Mouse (Mus musculus) layer of hippocampus, adult 18-20 months (tissue): Measurements from ENCODE around the gene Atp6v0b. TPM values are rescaled to one million over a fixed set of nuclear protein-coding genes. Genes with fewer than 3 reads are reported as not detected.

Experiments used
- DNase-seq, 2 experiments: peaks; one replicate each; pipeline ENCODE4 v3.0.0; 2022; ENCODE audit warnings: low spot score in 2 of 2
- total RNA-seq, 2 experiments: library from RNA; stranded (reverse); gene quantifications; 2 replicates each; pipeline ENCODE4 v1.2.3; 2021

Atp6v0b gene
- total RNA-seq, 2 experiments from 2014 or later = 398 to 399 TPM

GRCm38 (mm10) chr4:117912131-117912561 lies 25.0 kb upstream of the Atp6v0b start:
- DNase-seq = no peak

DNA sequence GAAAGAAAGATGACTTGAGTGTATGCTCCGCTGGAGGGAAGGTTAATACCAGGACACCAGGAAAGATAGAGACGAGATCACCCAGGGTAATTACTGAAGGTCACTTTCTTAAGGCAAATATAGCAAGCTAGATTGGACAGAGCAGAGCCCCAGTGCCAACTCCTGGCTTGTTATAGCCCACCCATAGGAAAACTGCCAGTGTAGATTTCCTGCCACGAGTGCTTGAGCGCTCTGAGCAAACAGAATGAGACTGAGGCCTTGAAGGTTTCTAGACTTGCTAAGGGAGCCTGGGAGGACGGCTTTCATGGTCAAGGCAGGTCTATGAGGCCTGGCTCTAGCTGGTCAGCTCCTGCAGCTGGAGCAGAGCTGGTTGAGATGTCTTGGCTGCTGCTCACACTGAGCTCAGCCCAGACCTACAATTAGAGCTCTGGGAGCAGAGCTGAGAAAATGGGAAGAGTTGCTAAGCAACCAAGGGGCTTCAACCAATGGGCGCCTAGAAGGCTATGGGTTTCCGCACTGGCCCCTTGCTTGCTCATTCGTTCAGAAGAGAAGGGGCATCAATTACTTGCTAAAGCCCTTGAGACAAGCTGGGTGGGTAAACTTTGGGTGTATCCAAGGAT lies 21.8 kb upstream of the Atp6v0b start:
- no peak for DNase-seq

GRCm38 (mm10) chr4:117906196-117906595 lies 19.1 kb upstream of the Atp6v0b start:
- no peak for DNase-seq

DNA sequence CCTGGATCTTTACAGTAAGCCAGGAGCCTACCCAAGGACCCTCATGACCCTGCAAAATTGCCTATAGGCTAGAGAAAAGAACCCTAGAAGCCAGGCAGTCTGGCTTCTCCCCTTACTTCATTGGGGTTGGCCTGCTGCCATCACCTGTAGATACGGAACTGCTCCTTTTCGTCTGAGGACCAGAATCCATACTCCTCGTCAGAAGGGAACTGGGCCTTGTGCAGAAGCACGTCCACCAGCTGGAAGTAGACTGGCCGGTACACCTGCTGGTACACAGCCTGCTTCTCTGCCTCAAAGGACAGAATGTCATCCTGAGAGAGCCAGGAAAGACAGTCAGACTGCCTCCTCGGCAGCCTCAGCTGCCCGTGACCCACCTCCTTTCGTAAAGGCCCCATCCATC lies 17.6 kb upstream of the Atp6v0b start:
- DNase-seq = no peak

DNA sequence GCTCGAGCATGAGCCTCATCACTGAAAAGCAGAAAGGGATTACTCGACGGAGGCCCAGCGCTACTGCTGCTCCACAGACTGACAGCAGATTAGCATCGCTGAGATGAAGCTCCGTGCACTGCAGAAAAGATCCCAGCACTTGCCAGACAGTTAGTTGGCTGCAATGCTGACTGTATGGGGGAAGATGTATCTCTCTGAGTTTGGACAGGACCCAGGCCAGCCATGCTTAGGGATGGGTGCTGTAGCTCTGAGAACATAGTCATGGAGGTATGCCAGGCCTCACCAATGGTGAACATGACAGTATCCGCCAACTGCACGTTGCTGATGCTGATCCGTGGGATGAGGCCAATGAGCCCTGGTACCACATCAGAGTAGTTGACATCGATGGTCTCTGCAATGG lies 17.0 kb upstream of the Atp6v0b start:
- peak; percentile 62 to 78 for DNase-seq

- DNase-seq = no peak
Observed at GRCm38 (mm10) chr4:117898111-117898510, 11.0 kb upstream of the Atp6v0b start.

GRCm38 (mm10) chr4:117896031-117896430 lies 8.9 kb upstream of the Atp6v0b start:
- no peak for DNase-seq

DNA sequence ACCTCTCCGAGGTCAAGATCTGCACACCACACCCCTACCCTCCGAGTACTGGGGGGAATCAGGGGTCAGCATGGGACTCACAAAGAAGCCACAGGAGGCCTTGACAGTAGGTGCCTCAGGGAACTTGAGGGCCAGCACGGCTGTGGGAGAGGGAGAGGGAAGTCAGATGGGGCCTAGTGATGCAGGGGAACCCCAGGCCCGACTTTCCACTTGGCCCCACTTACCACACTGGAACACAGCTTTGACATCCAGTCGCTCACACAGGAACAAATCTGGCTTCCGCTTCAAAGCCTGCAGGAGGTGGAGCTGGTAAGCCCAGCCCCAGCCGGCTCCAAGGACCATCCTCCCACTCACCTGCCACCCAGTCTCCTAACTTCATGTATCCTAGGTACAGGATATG lies 8.2 kb upstream of the Atp6v0b start:
- no peak for DNase-seq

DNA sequence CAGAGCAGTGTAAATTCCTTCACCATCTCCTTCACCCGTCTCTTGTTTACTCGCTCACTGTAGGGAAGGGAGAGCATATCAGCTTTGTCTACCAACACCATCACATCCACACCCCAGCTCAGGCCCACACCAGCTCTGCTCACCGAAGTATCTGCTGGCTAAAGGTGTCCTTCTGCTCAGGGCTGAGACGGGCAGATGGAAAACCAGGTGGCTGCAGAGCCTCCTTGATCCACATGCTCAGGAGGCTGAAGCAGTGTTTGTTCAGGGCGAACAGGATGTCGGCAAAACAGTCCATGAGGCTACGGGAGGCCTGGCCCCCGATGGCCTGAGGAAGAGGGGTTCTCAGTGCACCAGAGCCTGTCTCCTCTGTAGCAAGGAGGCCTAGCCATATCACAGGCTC lies 7.5 kb upstream of the Atp6v0b start:
- no peak for DNase-seq

DNA sequence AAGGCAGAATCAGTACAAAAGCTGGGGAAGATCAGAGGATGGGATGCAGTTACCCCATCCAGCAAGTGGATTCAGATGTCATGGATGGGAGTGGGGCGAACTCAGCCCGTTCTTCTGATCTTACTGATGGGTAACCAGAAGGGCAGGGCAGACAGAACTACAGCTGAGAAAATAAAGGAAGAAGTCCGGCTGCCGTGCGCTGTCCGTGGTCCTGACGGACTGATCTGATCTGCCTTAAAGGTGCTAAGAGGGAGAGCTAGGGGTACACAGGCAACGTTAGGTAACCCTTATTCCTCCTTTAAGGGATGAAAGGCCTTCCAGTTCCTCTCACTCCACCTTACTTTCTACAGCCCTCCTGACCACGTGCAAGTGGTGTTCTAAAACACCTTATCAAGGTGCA lies 6.2 kb upstream of the Atp6v0b start:
- DNase-seq = no peak

GRCm38 (mm10) chr4:117891738-117892161 lies 4.6 kb upstream of the Atp6v0b start, which contains the start of gene Dph2:
Dph2 (minus strand) TSS chr4:117892032.
- DNase-seq = peak; percentile 77 to 91

- DNase-seq = no peak
Observed at GRCm38 (mm10) chr4:117890750-117891149, 3.6 kb upstream of the Atp6v0b start.

DNA sequence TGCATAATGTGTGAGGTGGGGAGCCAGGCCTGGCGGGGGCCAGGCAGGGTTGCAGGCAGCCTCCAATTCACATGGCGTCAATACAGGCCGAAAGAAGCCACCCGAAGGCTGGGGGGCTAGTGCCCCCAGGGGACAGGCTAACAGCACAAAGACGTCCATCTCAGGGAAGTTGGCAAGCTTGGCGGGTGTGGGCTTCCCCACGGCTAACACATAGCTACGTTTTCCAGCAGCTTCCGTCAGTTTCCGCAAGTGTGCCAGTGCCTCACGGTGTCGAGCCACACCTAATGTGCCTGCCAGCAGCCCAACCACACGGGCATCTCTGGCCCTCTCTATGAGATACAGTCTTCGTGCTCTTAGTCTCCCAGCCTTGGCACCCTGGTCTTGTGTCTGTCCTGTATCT lies 2.9 kb upstream of the Atp6v0b start:
- no peak for DNase-seq

GRCm38 (mm10) chr4:117889471-117889870 lies 2.3 kb upstream of the Atp6v0b start:
- DNase-seq = no peak

DNA sequence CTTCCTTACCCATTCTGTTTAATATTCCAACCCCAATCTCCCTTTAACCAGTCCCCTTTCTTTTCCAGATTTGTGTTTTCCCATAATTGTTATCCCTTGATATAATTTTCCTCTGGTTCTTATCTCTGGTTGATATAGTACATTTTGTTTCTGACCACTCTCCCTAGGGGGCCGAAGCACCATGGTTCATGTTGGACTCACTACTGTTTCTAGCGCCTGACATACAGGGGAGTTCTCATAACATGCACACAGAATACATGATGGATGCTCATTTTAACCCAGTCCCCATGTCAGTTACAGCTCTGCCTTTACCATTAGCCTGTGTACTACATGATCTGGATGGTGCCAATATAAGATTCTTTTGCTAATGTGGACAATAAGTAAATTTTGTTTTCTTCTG lies 787 bp upstream of the Atp6v0b start:
- no peak for DNase-seq

- DNase-seq = no peak
Observed at GRCm38 (mm10) chr4:117886644-117887043, 489 bp downstream of the Atp6v0b start.

DNA sequence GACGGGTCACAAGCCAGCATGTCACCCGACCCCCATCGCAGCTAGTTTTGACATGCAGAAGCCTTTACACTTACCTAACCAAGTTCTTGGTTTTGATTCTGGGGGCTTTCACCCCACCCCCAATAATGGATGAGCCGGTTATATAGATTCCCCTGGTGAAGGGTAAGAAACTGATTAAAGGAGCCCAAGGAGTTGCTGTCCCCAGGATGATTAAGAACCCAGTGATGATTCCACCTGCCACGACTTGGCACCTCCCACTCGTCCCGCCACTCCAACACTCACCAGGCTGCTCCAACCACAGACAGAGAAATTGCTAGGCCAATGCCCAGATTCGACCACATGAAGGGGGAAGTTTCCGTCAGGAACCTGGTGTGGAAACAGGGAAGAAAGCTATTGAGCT lies 1.1 kb downstream of the Atp6v0b start:
- DNase-seq = no peak

- DNase-seq = no peak
Observed at GRCm38 (mm10) chr4:117885093-117885492, 2.0 kb downstream of the Atp6v0b start.

- no peak for DNase-seq
Observed at GRCm38 (mm10) chr4:117884146-117884545, 3.0 kb downstream of the Atp6v0b start.

DNA sequence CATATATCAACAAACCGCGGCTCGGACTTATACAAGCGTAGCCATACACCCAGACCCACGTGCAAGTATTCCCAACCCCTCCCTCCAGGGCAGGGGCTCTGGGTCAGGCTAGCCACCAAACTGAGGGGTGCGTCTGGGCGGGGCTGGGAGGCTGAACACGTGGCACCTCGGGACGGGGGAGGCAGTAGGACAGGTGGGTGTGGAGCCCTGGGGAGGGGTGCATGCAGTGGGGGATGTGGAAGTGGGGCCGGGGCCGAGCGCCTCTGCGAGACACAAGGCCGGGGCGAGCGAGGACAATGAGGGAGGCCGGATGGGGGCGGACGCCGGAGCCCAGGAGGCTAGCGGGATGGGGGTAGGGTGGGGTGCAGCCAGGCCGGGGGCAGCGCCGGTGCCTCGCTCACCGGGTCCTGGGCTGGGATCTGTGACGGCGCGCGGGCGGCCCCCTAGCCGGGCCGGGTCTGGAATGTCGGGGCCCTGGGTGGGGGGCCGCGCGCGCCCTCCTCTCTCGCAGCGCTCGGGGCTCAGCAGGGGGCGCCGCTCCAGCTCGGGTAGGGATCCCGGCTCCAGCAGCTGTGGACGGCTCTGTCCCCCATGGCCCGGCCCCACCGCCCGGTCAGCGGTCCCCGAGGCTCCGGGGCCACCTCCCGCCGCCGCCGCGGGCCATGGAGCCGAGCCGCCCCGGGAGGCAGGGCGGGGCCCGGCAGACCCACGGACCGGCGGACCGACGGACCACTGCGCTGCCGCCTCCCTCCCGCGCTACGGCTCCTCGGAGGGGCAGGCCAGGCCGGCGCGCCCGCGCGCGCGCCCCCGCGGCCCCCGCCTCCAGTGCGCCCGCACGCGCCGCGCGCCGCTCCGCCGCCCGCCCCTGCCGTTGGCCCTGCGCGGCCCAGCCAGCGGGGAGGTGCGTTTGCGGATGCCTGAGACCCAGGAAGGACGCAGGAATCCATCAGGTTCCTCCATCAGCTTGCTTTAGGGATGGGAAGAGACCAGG lies 4.1 kb downstream of the Atp6v0b start, which contains the start of gene B4galt2:
Gene B4galt2 (minus strand): TSS at position 787 of the 991 bp plus-strand sequence.
- DNase-seq = peak; percentile 53 to 64

GRCm38 (mm10) chr4:117878703-117879102 lies 8.4 kb downstream of the Atp6v0b start:
- no peak for DNase-seq

- DNase-seq = no peak
Observed at GRCm38 (mm10) chr4:117878301-117878700, 8.8 kb downstream of the Atp6v0b start.
